Mouse (Mus musculus) heart, postnatal 14 days (tissue): ENCODE data around the gene Smdt1. TPM values are rescaled to one million over a fixed set of nuclear protein-coding genes. Genes with fewer than 3 reads are reported as not detected.

ENCODE experiments used
- DNase-seq, 2 experiments: peaks; one replicate each; pipeline ENCODE4 v3.0.0; 2021 to 2022
- intact Hi-C: fragments of 180-260 bp; cut with DNase I; formaldehyde crosslinking; loops from one replicate; pipeline ENCODE4 v1.15.1; 2025
- long read RNA-seq, 2 experiments: library from polyadenylated mRNA; stranded (forward); transcript quantifications; one replicate each; pipeline ENCODE4 v2.0.0; 2021
- total RNA-seq, 2 experiments: library from RNA; stranded (reverse); gene quantifications; 2 replicates each; pipeline ENCODE4 v1.2.3; 2021

Gene Smdt1
- 100 to 1,000 TPM; 197 to 205 TPM for total RNA-seq
- long read RNA-seq, experiment 1, transcript Smdt1-204 (3 exons, 597 nt), result minor isoform, 9 of 211 reads
- long read RNA-seq, experiment 1, transcript Smdt1-201 (3 exons, 705 nt), result major isoform, 93 of 211 reads
- long read RNA-seq, experiment 1, partial matches to known transcripts, result 0 of 211 reads
- long read RNA-seq, experiment 1, other reads (novel, unspliced or antisense), result 109 of 211 reads
- long read RNA-seq, experiment 2, transcript Smdt1-201 (3 exons, 705 nt), result major isoform, 91 of 206 reads
- long read RNA-seq, experiment 2, transcript Smdt1-204 (3 exons, 597 nt), result minor isoform, 7 of 206 reads
- long read RNA-seq, experiment 2, partial matches to known transcripts, result 2 of 206 reads
- long read RNA-seq, experiment 2, other reads (novel, unspliced or antisense), result 106 of 206 reads

DNA sequence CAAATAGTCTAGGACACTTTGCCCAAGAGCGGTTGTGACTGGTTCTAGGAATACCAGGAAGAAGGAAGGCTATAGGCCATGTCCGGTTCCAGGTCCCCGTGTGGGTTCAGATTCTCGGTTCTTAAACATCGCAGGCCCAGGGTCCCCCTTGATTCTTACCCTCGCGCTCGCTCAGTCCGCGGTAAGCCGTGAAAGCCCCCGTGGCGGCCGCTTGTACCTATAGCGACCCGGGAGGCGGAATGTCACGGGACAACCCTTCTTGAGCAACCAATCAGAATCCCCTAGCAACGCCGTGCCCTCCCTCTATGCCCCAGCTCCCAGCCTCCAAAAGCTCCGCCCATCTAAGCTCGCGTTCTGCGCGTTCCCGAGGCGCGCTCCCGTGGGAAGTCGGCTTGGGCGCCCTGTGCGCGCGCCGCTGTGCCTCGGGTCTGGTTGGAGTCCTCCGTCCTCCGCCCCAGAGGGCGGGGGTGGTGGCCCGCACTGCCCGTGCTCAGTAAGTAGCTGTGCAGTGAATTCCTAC lies at the start of gene Smdt1, which contains the start of the genes Naga and Pheta2:
Smdt1 (plus strand) TSS at position 367 of the 520 bp plus-strand sequence.
Naga (minus strand) TSS at position 333 of the 520 bp plus-strand sequence.
Pheta2 (plus strand) TSS at position 350 of the 520 bp plus-strand sequence.
- DNase-seq, result peak; percentile 98 to 99
- intact Hi-C loops, result no loop called here

DNA sequence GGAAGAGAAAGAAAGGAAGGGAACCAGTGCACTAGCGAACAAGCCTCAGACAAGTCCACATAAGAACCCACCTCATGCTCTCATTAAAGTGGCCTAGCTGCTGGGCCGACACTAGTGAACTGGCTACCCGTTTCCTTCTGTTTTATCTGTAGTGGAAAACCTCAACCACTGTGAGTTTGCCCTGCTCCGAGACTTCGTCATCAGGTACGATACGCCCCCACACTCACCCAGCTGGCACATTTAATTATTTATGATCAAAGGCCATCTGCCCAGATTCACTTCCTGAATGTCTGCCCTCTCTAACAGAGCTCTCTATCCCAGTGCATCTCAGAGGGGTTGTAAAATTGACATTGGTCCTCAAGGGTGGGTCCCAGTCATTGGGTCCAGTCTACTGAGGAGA lies 48.5 kb upstream of the Smdt1 start:
- no peak for DNase-seq
- intact Hi-C loops, result no loop called here

DNA sequence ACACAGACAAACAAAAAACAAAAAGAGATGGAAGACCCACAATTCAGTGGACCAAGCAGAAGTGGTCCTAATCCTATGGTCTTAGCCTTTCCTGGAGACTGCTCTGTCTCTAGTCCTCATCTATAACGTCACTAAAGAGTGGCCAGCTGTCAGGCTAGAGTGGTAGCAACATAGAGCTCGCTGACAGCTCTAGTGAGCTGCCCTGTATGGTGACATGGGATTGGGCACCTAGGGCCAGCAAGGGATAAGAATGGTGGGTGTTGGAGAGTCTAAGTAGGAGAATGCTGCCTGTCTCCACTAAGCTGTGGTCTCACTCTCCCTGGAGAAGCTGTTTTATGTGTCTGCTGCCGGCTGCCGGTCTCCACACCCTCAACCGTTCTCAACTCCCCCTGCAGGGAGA lies 45.9 kb upstream of the Smdt1 start:
- DNase-seq, result no peak
- intact Hi-C loops, result no loop called here

- DNase-seq, result no peak
- intact Hi-C loops, result no loop called here
Observed at GRCm38 (mm10) chr15:82293271-82293711, 45.5 kb upstream of the Smdt1 start.

- intact Hi-C loops, result no loop called here
- no peak for DNase-seq
Observed at GRCm38 (mm10) chr15:82294059-82294458, 44.7 kb upstream of the Smdt1 start.

GRCm38 (mm10) chr15:82298764-82299561 lies 39.8 kb upstream of the Smdt1 start, which contains the start of gene Wbp2nl:
Gene Wbp2nl, plus strand, starts transcription at chr15:82298954.
- intact Hi-C loops, result no loop called here
- DNase-seq, result no peak

- intact Hi-C loops, result no loop called here
- no peak for DNase-seq
Observed at GRCm38 (mm10) chr15:82307107-82307506, 31.7 kb upstream of the Smdt1 start.

DNA sequence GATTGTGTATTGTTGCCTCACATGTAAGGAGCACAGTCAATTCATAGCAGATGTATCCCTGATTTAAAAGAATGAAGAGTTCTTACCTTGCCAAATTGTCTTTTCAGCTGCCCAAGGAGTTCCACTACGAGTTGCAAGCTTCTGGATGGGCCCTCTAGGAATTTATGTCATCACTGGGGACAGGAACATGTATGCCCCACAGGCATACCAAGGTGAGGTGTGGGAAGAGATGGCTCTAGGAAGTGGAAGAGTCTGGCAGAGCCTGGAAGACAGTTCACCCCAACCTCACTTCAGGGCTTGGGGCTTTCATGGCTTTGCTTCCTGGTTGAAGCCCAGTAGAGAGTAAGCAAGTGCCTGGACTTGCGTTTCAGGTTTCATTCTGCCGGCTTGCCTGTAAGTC lies 30.3 kb upstream of the Smdt1 start:
- no peak for DNase-seq
- intact Hi-C loops, result no loop called here

- intact Hi-C loops, result no loop called here
Observed at GRCm38 (mm10) chr15:82317839-82318238, 20.9 kb upstream of the Smdt1 start.

DNA sequence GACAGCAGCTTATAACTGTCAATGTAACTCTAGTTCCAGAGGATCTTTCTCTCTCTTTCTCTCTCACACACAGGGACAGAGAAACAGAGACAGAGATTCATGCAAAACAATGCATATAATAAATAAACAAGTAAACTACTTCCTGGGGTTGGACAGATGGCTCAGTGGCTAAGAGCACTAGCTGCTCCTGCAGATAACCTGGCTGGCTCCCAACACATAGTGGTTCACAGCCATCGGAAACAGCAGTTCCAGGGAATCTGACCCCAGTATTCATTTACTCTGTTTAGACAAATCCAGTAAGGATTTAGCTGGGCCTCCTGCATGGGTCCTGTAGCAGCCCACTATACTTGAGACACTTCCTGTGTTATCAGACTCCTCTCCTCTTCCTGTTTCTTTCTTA lies 19.1 kb upstream of the Smdt1 start:
- intact Hi-C loops, result no loop called here
- DNase-seq, result no peak

More at GRCm38 (mm10) chr15:82317839-82318238, 20.9 kb upstream of the Smdt1 start:
- DNase-seq, result no peak

DNA sequence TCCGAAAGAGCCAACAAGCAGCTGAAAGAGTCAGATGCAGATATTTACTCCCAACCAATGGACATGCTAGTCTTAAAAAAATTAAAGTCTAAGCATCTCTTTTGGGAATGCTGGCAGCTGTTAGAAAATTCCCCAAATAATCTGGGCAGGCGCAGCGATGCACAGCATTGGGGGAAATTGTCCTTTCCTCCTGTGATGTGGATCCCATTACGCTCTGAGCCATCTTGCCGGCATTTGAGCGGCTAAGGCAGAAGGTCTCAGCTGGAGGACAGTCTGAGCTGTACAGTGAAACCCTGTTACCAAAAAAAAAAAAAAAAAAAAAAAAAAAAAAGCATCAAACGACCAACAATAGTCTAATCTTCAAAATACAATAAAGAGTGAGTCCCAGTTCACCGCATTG lies 16.6 kb upstream of the Smdt1 start:
- DNase-seq, result no peak
- intact Hi-C loops, result no loop called here

DNA sequence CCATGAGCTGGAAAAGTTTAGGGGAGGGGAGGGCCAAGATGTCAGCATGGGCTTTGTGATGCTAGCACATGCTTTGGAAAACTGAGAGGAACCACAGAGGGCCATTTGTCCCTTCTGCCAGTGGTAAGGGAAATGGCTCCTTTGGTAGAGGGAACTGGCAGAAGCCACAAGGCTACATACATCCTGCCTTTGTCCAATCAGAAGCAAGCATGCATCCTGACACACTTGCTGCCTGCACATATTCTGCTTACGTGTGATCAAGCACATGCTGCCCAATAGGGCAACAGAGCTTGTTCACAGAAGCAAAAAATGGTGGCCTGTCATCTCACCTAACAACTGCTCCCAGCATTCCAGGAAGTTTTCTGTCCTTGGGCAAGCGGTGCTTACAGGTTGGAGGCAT lies 13.4 kb upstream of the Smdt1 start:
- intact Hi-C loops, result no loop called here
- DNase-seq, result no peak

GRCm38 (mm10) chr15:82335194-82335593 lies 3.6 kb upstream of the Smdt1 start:
- intact Hi-C loops, result no loop called here
- no peak for DNase-seq

DNA sequence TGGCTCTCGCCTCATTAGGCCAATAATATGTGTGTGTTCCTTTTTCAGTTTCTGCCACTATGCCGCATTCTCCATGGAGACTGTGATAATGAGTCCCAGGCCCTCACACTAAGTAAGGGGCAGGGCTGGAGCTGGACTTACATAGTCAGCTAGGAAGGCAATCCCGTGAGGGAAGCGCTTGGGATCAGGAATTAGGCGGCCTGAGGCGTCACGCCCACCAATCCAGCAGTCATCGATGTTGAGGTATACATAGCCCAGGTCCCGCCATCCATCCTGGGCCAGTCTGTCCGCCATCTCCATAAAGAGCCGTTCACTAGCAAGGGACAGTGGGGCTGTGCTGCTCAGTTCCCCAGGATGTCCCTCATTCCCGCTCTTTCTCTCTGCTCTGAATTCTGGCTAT lies 2.1 kb upstream of the Smdt1 start:
- intact Hi-C loops, result no loop called here

GRCm38 (mm10) chr15:82337875-82338274 lies 884 bp upstream of the Smdt1 start:
- intact Hi-C loops, result no loop called here

More for the DNA sequence above, 2.1 kb upstream of the Smdt1 start:
- DNase-seq, result no peak

GRCm38 (mm10) chr15:82339150-82339549 lies 391 bp downstream of the Smdt1 start:
- DNase-seq, result no peak
- intact Hi-C loops, result no loop called here

More at GRCm38 (mm10) chr15:82337875-82338274, 884 bp upstream of the Smdt1 start:
- no peak for DNase-seq

- intact Hi-C loops, result no loop called here
- no peak for DNase-seq
Observed at GRCm38 (mm10) chr15:82339634-82340254, 985 bp downstream of the Smdt1 start.

DNA sequence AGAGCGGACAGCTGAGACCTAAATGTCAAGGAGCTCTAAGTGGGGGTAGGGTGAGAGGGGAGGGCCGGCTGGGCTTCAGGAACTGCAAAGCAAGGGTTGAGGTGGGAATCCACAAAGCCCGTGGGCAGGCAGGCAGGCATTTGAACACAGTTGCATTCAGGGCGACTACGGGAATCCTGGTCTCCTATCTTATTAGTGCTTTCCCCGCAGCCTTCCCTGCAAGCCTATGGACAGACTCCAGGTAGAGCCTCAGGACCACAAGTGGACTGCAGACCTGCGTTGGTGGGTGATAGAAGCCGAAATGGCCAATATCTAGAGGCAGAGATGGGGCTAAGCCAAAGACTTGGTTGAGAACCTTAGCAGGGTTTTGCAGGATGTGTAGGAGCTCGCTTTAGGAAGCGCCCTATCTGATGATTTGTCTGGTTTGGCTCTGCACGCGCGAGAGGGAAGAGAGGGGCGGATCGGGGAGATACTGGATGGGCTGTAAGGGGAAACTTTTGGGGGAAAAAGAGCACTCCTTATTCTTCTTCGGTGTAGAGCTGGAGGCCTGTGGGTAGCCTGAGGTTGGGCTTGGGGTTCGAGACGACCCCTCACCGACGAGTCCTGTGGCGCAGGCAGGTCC lies 1.8 kb downstream of the Smdt1 start:
- no peak for DNase-seq
- intact Hi-C loops, result no loop called here

DNA sequence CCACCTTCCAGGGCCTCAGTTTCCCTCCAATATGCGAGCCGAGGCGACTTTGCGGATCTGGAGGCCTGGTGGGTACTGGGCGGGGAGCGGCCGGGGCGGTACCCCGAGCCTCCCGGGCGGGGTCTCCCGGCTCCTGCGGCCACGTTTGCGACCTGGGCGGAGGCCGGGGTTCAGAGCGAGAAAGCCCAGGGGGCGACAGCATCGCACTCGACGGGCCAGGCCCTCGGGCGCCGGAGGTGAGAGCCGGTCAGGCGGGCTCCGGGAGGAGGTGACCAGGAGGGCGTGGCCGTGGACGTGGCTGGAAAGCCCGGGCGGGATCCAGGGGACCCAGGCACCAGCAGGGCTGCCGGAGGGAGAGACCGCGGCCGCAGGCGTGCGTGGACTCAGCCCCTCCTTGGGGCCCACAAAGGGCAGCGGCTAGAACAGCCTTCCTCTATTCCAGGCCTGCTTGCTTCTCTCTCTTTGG lies 2.3 kb downstream of the Smdt1 start:
- peak; percentile 71 to 74 for DNase-seq
- intact Hi-C loops, result no loop called here
